Comparison of ENCODE assay signal across 28 mouse cellular contexts in genomic region chr14:10545916-10546315, GRCm38 (mm10).
DNase-seq lines count a peak whose midpoint lies in the region; ATAC-seq and TF ChIP-seq lines count a peak whose summit lies in the region.
"Had no signal": no experiment of that assay in that cellular context is flagged by ENCODE, and none has a peak within 500 bp of the region (broad histone marks: within the 10 kb centered on the region; RNA-seq: fewer than 3 reads in every experiment).

No protein-coding gene starts in this region.

- TF ChIP-seq POLR2A in brain, embryonic 14.5 days (IDR thresholded peaks at IDR 0.05; ENCODE audit: borderline replicate concordance, extremely low read depth, insufficient read depth, insufficient read length, poor library complexity, severe bottlenecking): no peak

- no peaks in the 10 kb centered on the region for H3K9me3 ChIP-seq in heart, embryonic 12.5 days (replicated peaks)
- no peaks in the 10 kb centered on the region for H3K9me3 ChIP-seq in lung, embryonic 14.5 days (ENCODE audit: low read depth, low read length)
- H3K9me3 ChIP-seq in lung, postnatal 0 days (ENCODE audit: low read length): no peaks in the 10 kb centered on the region
- H3K9me3 ChIP-seq: embryonic facial prominence, embryonic 13.5 days; forebrain, embryonic 10.5 days; heart, embryonic 10.5 days; hindbrain, embryonic 12.5 days; limb, embryonic 12.5 days; liver, embryonic 15.5 days; lung, embryonic 15.5 days; neural tube, embryonic 12.5 days had no signal

- no peak for ATAC-seq in heart, embryonic 12.5 days (ENCODE audit: insufficient number of reproducible peaks, low FRiP score)
- no peak for ATAC-seq in lung, embryonic 14.5 days (ENCODE audit: insufficient read depth)
- no peak for ATAC-seq in lung, postnatal 0 days
- ATAC-seq in activated CD4-positive, CD25-positive, alpha-beta regulatory T cell, adult 4 months: no peak
- ATAC-seq: intestine, postnatal 0 days had no signal

- H3K36me3 ChIP-seq in heart, embryonic 12.5 days: no peaks in the 10 kb centered on the region
- H3K36me3 ChIP-seq in lung, embryonic 14.5 days (ENCODE audit: insufficient read depth): no peaks in the 10 kb centered on the region
- no peaks in the 10 kb centered on the region for H3K36me3 ChIP-seq in lung, postnatal 0 days (ENCODE audit: insufficient read depth, low read length)
- H3K36me3 ChIP-seq: embryonic facial prominence, embryonic 13.5 days; forebrain, embryonic 10.5 days; heart, embryonic 10.5 days; hindbrain, embryonic 12.5 days; limb, embryonic 12.5 days; liver, embryonic 15.5 days; lung, embryonic 15.5 days; neural tube, embryonic 12.5 days had no signal

- no peak overlapping the region for H3K9ac ChIP-seq in heart, embryonic 12.5 days
- H3K9ac ChIP-seq in lung, embryonic 14.5 days: no peak overlapping the region
- H3K9ac ChIP-seq in lung, postnatal 0 days (replicated peaks; ENCODE audit: low read depth): no peak overlapping the region
- H3K9ac ChIP-seq: embryonic facial prominence, embryonic 13.5 days; hindbrain, embryonic 12.5 days; limb, embryonic 12.5 days; liver, embryonic 15.5 days; lung, embryonic 15.5 days; neural tube, embryonic 12.5 days had no signal

- H3K4me1 ChIP-seq in heart, embryonic 12.5 days (replicated peaks): no peaks in the 10 kb centered on the region
- no peaks in the 10 kb centered on the region for H3K4me1 ChIP-seq in lung, embryonic 14.5 days (ENCODE audit: insufficient read depth)
- no peaks in the 10 kb centered on the region for H3K4me1 ChIP-seq in lung, postnatal 0 days (ENCODE audit: insufficient read depth, low read depth, low read length)
- H3K4me1 ChIP-seq: embryonic facial prominence, embryonic 13.5 days; forebrain, embryonic 10.5 days; heart, embryonic 10.5 days; hindbrain, embryonic 12.5 days; limb, embryonic 12.5 days; liver, embryonic 15.5 days; lung, embryonic 15.5 days; neural tube, embryonic 12.5 days had no signal

- no peaks in the 10 kb centered on the region for H3K27me3 ChIP-seq in heart, embryonic 12.5 days (replicated peaks)
- H3K27me3 ChIP-seq in lung, embryonic 14.5 days (ENCODE audit: insufficient read depth, low read length): no peaks in the 10 kb centered on the region
- H3K27me3 ChIP-seq in lung, postnatal 0 days (replicated peaks; ENCODE audit: insufficient read depth, low read length): no peaks in the 10 kb centered on the region
- H3K27me3 ChIP-seq: embryonic facial prominence, embryonic 13.5 days; hindbrain, embryonic 12.5 days; limb, embryonic 12.5 days; liver, embryonic 15.5 days; lung, embryonic 15.5 days; neural tube, embryonic 12.5 days had no signal

- no peak overlapping the region for H3K4me2 ChIP-seq in heart, embryonic 12.5 days
- no peak overlapping the region for H3K4me2 ChIP-seq in lung, embryonic 14.5 days
- H3K4me2 ChIP-seq in lung, postnatal 0 days (replicated peaks; ENCODE audit: low read depth, low read length): no peak overlapping the region
- H3K4me2 ChIP-seq: embryonic facial prominence, embryonic 13.5 days; hindbrain, embryonic 12.5 days; limb, embryonic 12.5 days; liver, embryonic 15.5 days; lung, embryonic 15.5 days; neural tube, embryonic 12.5 days had no signal

- no peak for TF ChIP-seq EP300 in lung, postnatal 0 days (IDR thresholded peaks at IDR 0.05)

- WGBS in heart, embryonic 12.5 days: 61% methylated on average over 3 of the region's 3 CpGs
- WGBS in lung, embryonic 14.5 days: 48% methylated on average over 3 of the region's 3 CpGs
- WGBS in lung, postnatal 0 days: 59% methylated on average over 3 of the region's 3 CpGs

- no peak overlapping the region for H3K27ac ChIP-seq in heart, embryonic 12.5 days (ENCODE audit: poor library complexity, severe bottlenecking)
- H3K27ac ChIP-seq in lung, embryonic 14.5 days (ENCODE audit: low read depth): no peak overlapping the region
- no peak overlapping the region for H3K27ac ChIP-seq in lung, postnatal 0 days (ENCODE audit: low read length)
- H3K27ac ChIP-seq: embryonic facial prominence, embryonic 13.5 days; forebrain, embryonic 10.5 days; heart, embryonic 10.5 days; hindbrain, embryonic 12.5 days; left cerebral cortex, adult 2 months; limb, embryonic 12.5 days; liver, embryonic 15.5 days; lung, embryonic 15.5 days; neural tube, embryonic 12.5 days had no signal

- H3K4me3 ChIP-seq in heart, embryonic 12.5 days: no peak overlapping the region
- H3K4me3 ChIP-seq in lung, embryonic 14.5 days (ENCODE audit: low read depth, low read length): no peak overlapping the region
- H3K4me3 ChIP-seq in lung, postnatal 0 days (ENCODE audit: low read depth, low read length): no peak overlapping the region
- H3K4me3 ChIP-seq: embryonic facial prominence, embryonic 13.5 days; forebrain, embryonic 10.5 days; heart, embryonic 10.5 days; hindbrain, embryonic 12.5 days; left cerebral cortex, adult 2 months; limb, embryonic 12.5 days; liver, embryonic 15.5 days; lung, embryonic 15.5 days; myocyte; neural tube, embryonic 12.5 days had no signal

- no peak for TF ChIP-seq CTCF in lung, embryonic 14.5 days (IDR thresholded peaks at IDR 0.05; ENCODE audit: low read depth)
- TF ChIP-seq CTCF in lung, postnatal 0 days (IDR thresholded peaks at IDR 0.05): no peak
- TF ChIP-seq CTCF in brain, embryonic 14.5 days (IDR thresholded peaks at IDR 0.05; ENCODE audit: borderline replicate concordance, extremely low read depth, insufficient read depth, insufficient read length): no peak

- DNase-seq in heart, adult 11 months: peak; percentile 83
- peak; percentile 15 for DNase-seq in lung, embryonic 14.5 days
- no peak for DNase-seq in lung, postnatal 0 days (ENCODE audit: low spot score)
- peak; percentile 29 for DNase-seq in brain, embryonic 14.5 days (ENCODE audit: low read depth)
- DNase-seq in retina, embryonic 14.5 days (ENCODE audit: low spot score): peak; percentile 38
- no peak for DNase-seq in thymus, adult 18-20 months
- DNase-seq: adrenal gland, adult 8-10 months; cerebellum, adult 11 months; cerebellum, adult 9-10 months; gastrocnemius, postnatal 10 days; heart, postnatal 36 days; layer of hippocampus, adult 9-11 months; lung, postnatal 36 days; right cerebral cortex, postnatal 14 days; thymus, postnatal 25 days had no signal

Comparison
In these comparisons a context has a peak if more than half of its experiments do, and no peak if none do; other contexts are left out.
1. DNase-seq: peak in heart, adult 11 months (single experiment), lung, embryonic 14.5 days (single experiment), brain, embryonic 14.5 days (single experiment) and retina, embryonic 14.5 days (single experiment); none in lung, postnatal 0 days (single experiment) and thymus, adult 18-20 months (0 of 2).